Mouse (Mus musculus): ENCODE data around the gene Hnmt. TPM values are rescaled to one million over a fixed set of nuclear protein-coding genes. Genes with fewer than 3 reads are reported as not detected.

Gene Hnmt
- total RNA-seq, 2 experiments from 2014 or later, result 1.8 to 5.3 TPM

Other genes with a start within 250 kb of the Hnmt start
- not detected in 2 replicates for gene Tbpl2, start 47.2 kb upstream of the Hnmt start, total RNA-seq (2014; fragmentation: Nextera tagmentation)
- gene Tbpl2, start 47.2 kb upstream of the Hnmt start, total RNA-seq (2017), result not detected in 2 replicates
- not detected in 2 replicates for gene Il1f8, start 103.8 kb upstream of the Hnmt start, total RNA-seq (2014; fragmentation: Nextera tagmentation)
- not detected in 2 replicates for gene Il1f8, start 103.8 kb upstream of the Hnmt start, total RNA-seq (2017)
- gene Il1f9, start 137.1 kb upstream of the Hnmt start, total RNA-seq (2014; fragmentation: Nextera tagmentation), result not detected in 2 replicates
- 0.47 TPM in 1 of 2 replicates, not detected in the other for gene Il1f9, start 137.1 kb upstream of the Hnmt start, total RNA-seq (2017)
- not detected in 2 replicates for gene Il1f6, start 166.0 kb upstream of the Hnmt start, total RNA-seq (2014; fragmentation: Nextera tagmentation)
- gene Il1f6, start 166.0 kb upstream of the Hnmt start, total RNA-seq (2017), result not detected in 2 replicates
- gene Il1f5, start 227.6 kb upstream of the Hnmt start, total RNA-seq (2014; fragmentation: Nextera tagmentation), result not detected in 2 replicates
- not detected in 2 replicates for gene Il1f5, start 227.6 kb upstream of the Hnmt start, total RNA-seq (2017)
- gene Il1f10, start 241.8 kb upstream of the Hnmt start, total RNA-seq (2014; fragmentation: Nextera tagmentation), result not detected in 2 replicates
- not detected in 2 replicates for gene Il1f10, start 241.8 kb upstream of the Hnmt start, total RNA-seq (2017)

All from megakaryocyte-erythroid progenitor cell, adult 5-6 weeks (primary cell).